Mouse (Mus musculus) thymus, adult 2 months (tissue): Measurements from ENCODE around the gene Arl6ip1.

Source experiments
- CTCF ChIP-seq: fragments of 200-500 bp; IDR thresholded peaks from 2 replicates; pipeline ENCODE4 v1.5.1; 2012; ENCODE audit warnings: mild to moderate bottlenecking, control low read depth, low read length, moderate library complexity, borderline replicate concordance; ENCODE audit not compliant: control insufficient read depth, poor library complexity, insufficient read depth; ENCODE audit errors: extremely low read depth
- POLR2A ChIP-seq: fragments of 200-500 bp; IDR thresholded peaks from 2 replicates; pipeline ENCODE4 v1.6.1; 2012; ENCODE audit warnings: mild to moderate bottlenecking, low read length, control low read depth, moderate library complexity; ENCODE audit not compliant: control insufficient read depth, poor library complexity, insufficient read depth; ENCODE audit errors: extremely low read depth

DNA sequence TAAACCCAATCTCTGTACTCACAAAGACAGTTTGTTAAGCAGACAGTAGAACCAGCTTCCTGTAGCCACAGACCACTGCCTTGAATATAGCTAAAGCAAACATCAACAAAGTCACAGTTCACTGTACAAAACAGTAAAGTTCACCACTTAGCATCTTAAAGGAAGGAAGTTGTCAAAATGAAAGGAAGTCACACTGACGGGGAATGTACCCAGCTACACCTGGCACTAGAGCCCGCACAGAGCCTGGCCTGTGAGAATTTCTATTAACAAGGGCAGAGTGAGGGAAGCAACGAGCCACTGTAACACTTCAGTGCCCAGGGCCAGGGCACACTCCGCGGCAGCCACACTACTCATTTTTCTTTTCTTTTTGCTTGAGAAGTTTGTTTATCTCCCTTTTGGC, 9.5 kb downstream of the Arl6ip1 start:
- TF ChIP-seq POLR2A (no peak), CTCF (no peak)
